Mouse (Mus musculus): Measurements from ENCODE around the gene Phldb2. TPM values are rescaled to one million over a fixed set of nuclear protein-coding genes. Genes with fewer than 3 reads are reported as not detected.

Gene Phldb2
- total and polyA plus RNA-seq, 3 experiments = not detected

- Histone ChIP-seq H3K9me3 (replicated peaks; ENCODE audit: insufficient read depth, low read length) (no peaks in the 10 kb centered on the region), H3K36me3 (ENCODE audit: control insufficient read depth in 1 of 2, insufficient read depth in 2 of 2, low read length in 2 of 2) (no peaks in the 10 kb centered on the region), H3K79me2 (ENCODE audit: control insufficient read depth, insufficient read depth, low read length, poor library complexity) (no peaks in the 10 kb centered on the region), H3K9ac (ENCODE audit: control insufficient read depth, low read depth, low read length, poor library complexity, severe bottlenecking) (no peak overlapping the region), H3K27ac (ENCODE audit: control insufficient read depth, low read depth, low read length) (no peak overlapping the region), H3K4me3 (ENCODE audit: control insufficient read depth in 1 of 2, insufficient read depth in 1 of 2, low read depth in 2 of 2, low read length in 2 of 2) (no peak overlapping the region), H3K27me3 (ENCODE audit: control insufficient read depth in 1 of 2, insufficient read depth in 2 of 2, low read length in 2 of 2) (no peaks in the 10 kb centered on the region), H3K4me1 (ENCODE audit: control insufficient read depth in 1 of 2, insufficient read depth in 2 of 2, low read length in 2 of 2) (no peaks in the 10 kb centered on the region)
- no peak for DNase-seq (ENCODE audit: low read depth, low spot score)
- no peak for TF ChIP-seq ZNF384 (IDR thresholded peaks at IDR 0.05; ENCODE audit: low read depth, low read length)
These were observed 33.8 kb downstream of the Phldb2 start for GRCm38 (mm10) chr16:45919572-45919971.

- Histone ChIP-seq H3K27ac (ENCODE audit: control insufficient read depth, low read depth, low read length) (no peak overlapping the region), H3K9ac (ENCODE audit: control insufficient read depth, low read depth, low read length, poor library complexity, severe bottlenecking) (no peak overlapping the region), H3K36me3 (ENCODE audit: control insufficient read depth in 1 of 2, insufficient read depth in 2 of 2, low read length in 2 of 2) (no peaks in the 10 kb centered on the region), H3K4me3 (ENCODE audit: control insufficient read depth in 1 of 2, insufficient read depth in 1 of 2, low read depth in 2 of 2, low read length in 2 of 2) (no peak overlapping the region), H3K4me1 (ENCODE audit: control insufficient read depth in 1 of 2, insufficient read depth in 2 of 2, low read length in 2 of 2) (no peaks in the 10 kb centered on the region), H3K9me3 (replicated peaks; ENCODE audit: insufficient read depth, low read length) (no peaks in the 10 kb centered on the region), H3K79me2 (ENCODE audit: control insufficient read depth, insufficient read depth, low read length, poor library complexity) (no peaks in the 10 kb centered on the region), H3K27me3 (ENCODE audit: control insufficient read depth in 1 of 2, insufficient read depth in 2 of 2, low read length in 2 of 2) (no peaks in the 10 kb centered on the region; a peak in 1 of 4 replicates)
- TF ChIP-seq POLR2AphosphoS2 (IDR thresholded peaks at IDR 0.05; ENCODE audit: low read length) (no peak), NRF1 (IDR thresholded peaks at IDR 0.05; ENCODE audit: insufficient read depth, low read depth, low read length, poor library complexity, severe bottlenecking) (no peak), MAX (IDR thresholded peaks at IDR 0.05; ENCODE audit: low read length) (no peak), MYB (IDR thresholded peaks at IDR 0.05; ENCODE audit: low read depth, low read length) (no peak), TCF12 (IDR thresholded peaks at IDR 0.05; ENCODE audit: low read depth, low read length) (no peak)
- DNase-seq (ENCODE audit: low read depth, low spot score) = no peak
These were observed 49.8 kb downstream of the Phldb2 start for GRCm38 (mm10) chr16:45903595-45903994.

DNA sequence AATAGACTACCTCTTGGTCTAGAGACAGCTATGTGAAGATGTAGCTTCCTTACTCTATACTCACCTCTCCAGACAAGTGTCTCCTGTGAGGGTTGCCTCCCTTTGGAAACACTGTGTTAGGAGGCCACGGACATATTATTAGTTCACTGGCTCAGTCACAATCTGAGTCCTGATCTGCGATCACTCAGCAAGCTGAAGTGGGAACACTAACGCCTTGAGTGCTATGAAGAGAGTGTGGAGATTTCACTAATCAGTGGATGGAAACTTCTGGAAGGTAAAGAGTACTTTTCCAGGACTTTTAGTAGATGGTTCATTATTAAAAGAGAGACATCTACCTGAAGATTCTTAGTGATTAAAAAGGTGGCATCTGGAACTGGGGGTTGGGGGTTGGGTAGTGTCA, 54.9 kb downstream of the Phldb2 start:
- DNase-seq (ENCODE audit: low read depth, low spot score) = no peak
- no peaks in the 10 kb centered on the region for H3K9me3 ChIP-seq (replicated peaks; ENCODE audit: insufficient read depth, low read length)
- no peak overlapping the region for H3K27ac ChIP-seq (ENCODE audit: control insufficient read depth, low read depth, low read length)
- TF ChIP-seq E2F4 (IDR thresholded peaks at IDR 0.05; ENCODE audit: borderline replicate concordance, low read depth, low read length) = no peak
- TF ChIP-seq EP300 (IDR thresholded peaks at IDR 0.05; ENCODE audit: low read depth in 1 of 2, low read length in 2 of 2) = no peak
- TF ChIP-seq POLR2AphosphoS2 (IDR thresholded peaks at IDR 0.05; ENCODE audit: low read length) = no peak
- no peak for TF ChIP-seq SMC3 (IDR thresholded peaks at IDR 0.05; ENCODE audit: low read depth, low read length)
- TF ChIP-seq ELF1 (IDR thresholded peaks at IDR 0.05; ENCODE audit: low read depth, low read length) = no peak
- no peak for TF ChIP-seq CHD2 (IDR thresholded peaks at IDR 0.05; ENCODE audit: low read length)
- TF ChIP-seq HCFC1 (IDR thresholded peaks at IDR 0.05; ENCODE audit: low read depth, low read length) = no peak
- no peak for TF ChIP-seq ZNF384 (IDR thresholded peaks at IDR 0.05; ENCODE audit: low read depth, low read length)
- no peak for TF ChIP-seq ZMIZ1 (IDR thresholded peaks at IDR 0.05; ENCODE audit: low read depth, low read length)
- TF ChIP-seq MXI1 (IDR thresholded peaks at IDR 0.05; ENCODE audit: low read depth, low read length) = no peak
- no peak for TF ChIP-seq ETS1 (IDR thresholded peaks at IDR 0.05; ENCODE audit: low read depth, low read length)
- no peak for TF ChIP-seq TCF12 (IDR thresholded peaks at IDR 0.05; ENCODE audit: low read depth, low read length)
- no peak for TF ChIP-seq GABPA (IDR thresholded peaks at IDR 0.05; ENCODE audit: low read depth, low read length)
- TF ChIP-seq TBP (IDR thresholded peaks at IDR 0.05; ENCODE audit: low read depth, low read length) = no peak
- no peak for TF ChIP-seq RCOR1 (IDR thresholded peaks at IDR 0.05; ENCODE audit: low read depth, low read length)
- no peak for TF ChIP-seq KAT2A (conservative IDR thresholded peaks at IDR 0.05; ENCODE audit: low read depth, low read length)
- no peak for TF ChIP-seq MYC (IDR thresholded peaks at IDR 0.05; ENCODE audit: low read depth, low read length)
- TF ChIP-seq SIN3A (IDR thresholded peaks at IDR 0.05; ENCODE audit: low read length) = no peak
- TF ChIP-seq JUND (IDR thresholded peaks at IDR 0.05; ENCODE audit: low read depth, low read length) = no peak
- no peak for TF ChIP-seq MAFK (IDR thresholded peaks at IDR 0.05; ENCODE audit: borderline replicate concordance, low read depth, low read length)
- H3K27me3 ChIP-seq (ENCODE audit: control insufficient read depth in 1 of 2, insufficient read depth in 2 of 2, low read length in 2 of 2) = no peaks in the 10 kb centered on the region; a peak in 1 of 4 replicates
- H3K79me2 ChIP-seq (ENCODE audit: control insufficient read depth, insufficient read depth, low read length, poor library complexity) = no peaks in the 10 kb centered on the region
- H3K4me1 ChIP-seq (ENCODE audit: control insufficient read depth in 1 of 2, insufficient read depth in 2 of 2, low read length in 2 of 2) = no peaks in the 10 kb centered on the region
- H3K9ac ChIP-seq (ENCODE audit: control insufficient read depth, low read depth, low read length, poor library complexity, severe bottlenecking) = no peak overlapping the region
- H3K36me3 ChIP-seq (ENCODE audit: control insufficient read depth in 1 of 2, insufficient read depth in 2 of 2, low read length in 2 of 2) = no peaks in the 10 kb centered on the region
- no peak overlapping the region for H3K4me3 ChIP-seq (ENCODE audit: control insufficient read depth in 1 of 2, insufficient read depth in 1 of 2, low read depth in 2 of 2, low read length in 2 of 2)
